Mouse (Mus musculus) limb, embryonic 15.5 days (tissue): ENCODE results near the gene Hdac9. TPM values are rescaled to one million over a fixed set of nuclear protein-coding genes. Genes with fewer than 3 reads are reported as not detected.
A peak's percentile ranks its signal among the peaks of the same experiment; 100 is the strongest.

Experiments
- ATAC-seq: fragments of 200-750 bp; cut with Nextera tagmentation; 2 replicates; pipeline ENCODE4 v1.8.0; 2017; ENCODE audit warnings: low read depth, moderate TSS enrichment; ENCODE audit not compliant: insufficient number of reproducible peaks, low FRiP score, low TSS enrichment
- H3K27ac ChIP-seq: fragments of 300-500 bp; sonication (generic); 2 replicates; pipeline ENCODE4 v1.5.1; 2015; ENCODE audit warnings: moderate library complexity, mild to moderate bottlenecking, inconsistent platforms
- H3K27me3 ChIP-seq: fragments of 300-500 bp; sonication (generic); 2 replicates; pipeline ENCODE4 v1.6.1; 2015; ENCODE audit warnings: inconsistent platforms
- H3K36me3 ChIP-seq: fragments of 300-500 bp; sonication (generic); 2 replicates; pipeline ENCODE4 v1.6.1; 2015; ENCODE audit warnings: inconsistent platforms
- H3K4me1 ChIP-seq: fragments of 300-500 bp; sonication (generic); 2 replicates; pipeline ENCODE4 v1.6.1; 2015; ENCODE audit warnings: inconsistent platforms
- H3K4me2 ChIP-seq: fragments of 300-500 bp; sonication (generic); 2 replicates; pipeline ENCODE4 v1.6.1; 2015; ENCODE audit warnings: mild to moderate bottlenecking, inconsistent platforms
- H3K4me3 ChIP-seq: fragments of 300-500 bp; sonication (generic); 2 replicates; pipeline ENCODE4 v1.5.1; 2015; ENCODE audit warnings: mild to moderate bottlenecking, inconsistent platforms
- H3K9ac ChIP-seq: fragments of 300-500 bp; sonication (generic); 2 replicates; pipeline ENCODE4 v1.6.1; 2015; ENCODE audit warnings: inconsistent platforms
- H3K9me3 ChIP-seq: fragments of 300-500 bp; sonication (generic); 2 replicates; pipeline ENCODE4 v1.6.1; 2016; ENCODE audit warnings: inconsistent platforms
- WGBS: fragments of 180-500 bp; shearing (Covaris S2); methylation state at CpG from one replicate; pipeline ENCODE4 v1.1.7; 2015; 5-methylcytosine and 5-hydroxymethylcytosine counted together
- polyA plus RNA-seq: library from polyadenylated mRNA; unstranded; fragments of >200 nt; fragmentation: Nextera tagmentation; extraction: Ambion mirVana; gene quantifications from 2 replicates; pipeline ENCODE4 v1.2.1, GENCODE M21; 2015

Gene Hdac9
- polyA plus RNA-seq = 9.0 and 9.5 TPM in 2 replicates

- Histone ChIP-seq H3K4me3 (no peak within 1 kb of the TSS), H3K9ac (no peak within 1 kb of the TSS), H3K36me3 (no peaks in the 10 kb centered on the region), H3K27me3 (no peaks in the 10 kb centered on the region), H3K4me1 (no peaks in the 10 kb centered on the region), H3K4me2 (no peak within 1 kb of the TSS), H3K27ac (no peak within 1 kb of the TSS), H3K9me3 (no peaks in the 10 kb centered on the region)
- 50% methylated on average over 1 of the region's 1 CpGs for WGBS
- no peak for ATAC-seq
Measured at GRCm38 (mm10) chr12:34916995-34917394, at the start of gene Hdac9. Hdac9 (minus strand) TSS chr12:34917095.

- no peak for ATAC-seq
- H3K36me3 ChIP-seq = no peaks in the 10 kb centered on the region
- no peaks in the 10 kb centered on the region for H3K9me3 ChIP-seq
- no peak overlapping the region for H3K27ac ChIP-seq
- no peak overlapping the region for H3K9ac ChIP-seq
- 77% methylated on average over 6 of the region's 6 CpGs for WGBS
- H3K4me1 ChIP-seq = no peaks in the 10 kb centered on the region
- H3K4me2 ChIP-seq = no peak overlapping the region
- no peaks in the 10 kb centered on the region for H3K27me3 ChIP-seq
- no peak overlapping the region for H3K4me3 ChIP-seq
Measured at GRCm38 (mm10) chr12:34949066-34949706, 32.3 kb upstream of the Hdac9 start.

- no peak overlapping the region for H3K4me2 ChIP-seq
- H3K4me3 ChIP-seq = no peak overlapping the region
- ATAC-seq = no peak
- no peaks in the 10 kb centered on the region for H3K27me3 ChIP-seq
- H3K27ac ChIP-seq = no peak overlapping the region
- WGBS = 93% methylated on average over 1 of the region's 1 CpGs
- no peaks in the 10 kb centered on the region for H3K36me3 ChIP-seq
- H3K9ac ChIP-seq = no peak overlapping the region
- H3K4me1 ChIP-seq = no peaks in the 10 kb centered on the region
- H3K9me3 ChIP-seq = 0 out of 2 replicates have a peak, but pooled peaks cover 5% of the 10 kb centered on the region
Measured at GRCm38 (mm10) chr12:34937918-34938317, 21.0 kb upstream of the Hdac9 start.

GRCm38 (mm10) chr12:34908008-34908407 is 8.9 kb downstream of the Hdac9 start:
- Histone ChIP-seq H3K27ac (no peak overlapping the region), H3K4me2 (no peak overlapping the region), H3K4me1 (peaks cover 12% of the 10 kb centered on the region), H3K36me3 (no peaks in the 10 kb centered on the region), H3K9me3 (no peaks in the 10 kb centered on the region), H3K9ac (no peak overlapping the region), H3K27me3 (peaks cover 12% of the 10 kb centered on the region; the same call in 1 of the 2 replicates), H3K4me3 (no peak overlapping the region)
- 37% methylated on average over 2 of the region's 2 CpGs for WGBS
- no peak for ATAC-seq

GRCm38 (mm10) chr12:34907506-34907850 is 9.4 kb downstream of the Hdac9 start:
- Histone ChIP-seq H3K4me1 (peaks cover 12% of the 10 kb centered on the region), H3K9me3 (no peaks in the 10 kb centered on the region), H3K9ac (peak overlapping the region; percentile 55; the same call in 1 of the 2 replicates), H3K4me2 (peak overlapping the region; percentile 95), H3K27ac (no peak overlapping the region), H3K4me3 (peak overlapping the region; percentile 71), H3K27me3 (peaks cover 12% of the 10 kb centered on the region; the same call in 1 of the 2 replicates), H3K36me3 (no peaks in the 10 kb centered on the region)
- ATAC-seq = no peak
- WGBS = 2% methylated on average over 10 of the region's 10 CpGs

GRCm38 (mm10) chr12:34906704-34907505 is 10.0 kb downstream of the Hdac9 start:
- Histone ChIP-seq H3K4me2 (peak overlapping the region; percentile 95), H3K27me3 (peaks cover 12% of the 10 kb centered on the region; the same call in 1 of the 2 replicates), H3K4me1 (peaks cover 12% of the 10 kb centered on the region), H3K36me3 (no peaks in the 10 kb centered on the region), H3K4me3 (peak overlapping the region; percentile 71), H3K27ac (no peak overlapping the region; the same call in 1 of the 2 replicates), H3K9me3 (no peaks in the 10 kb centered on the region), H3K9ac (peak overlapping the region; percentile 55)
- ATAC-seq = peak; percentile 85
- WGBS = under 1% methylated on average over 56 of the region's 107 CpGs

- Histone ChIP-seq H3K27me3 (peaks cover 12% of the 10 kb centered on the region; the same call in 1 of the 2 replicates), H3K9me3 (no peaks in the 10 kb centered on the region), H3K9ac (peak overlapping the region; percentile 55), H3K36me3 (no peaks in the 10 kb centered on the region), H3K4me1 (peaks cover 12% of the 10 kb centered on the region), H3K4me2 (peak overlapping the region; percentile 95), H3K4me3 (peak overlapping the region; percentile 71), H3K27ac (no peak overlapping the region)
- WGBS = 2% methylated on average over 10 of the region's 10 CpGs
- ATAC-seq = no peak
Measured at GRCm38 (mm10) chr12:34906376-34906703, 10.6 kb downstream of the Hdac9 start.

- no peaks in the 10 kb centered on the region for H3K36me3 ChIP-seq
- 80% methylated on average over 8 of the region's 8 CpGs for WGBS
Measured at GRCm38 (mm10) chr12:34900241-34900640, 16.7 kb downstream of the Hdac9 start.

GRCm38 (mm10) chr12:34894867-34895266 is 22.0 kb downstream of the Hdac9 start:
- H3K4me1 ChIP-seq = no peaks in the 10 kb centered on the region
- H3K36me3 ChIP-seq = no peaks in the 10 kb centered on the region
- WGBS = 73% methylated on average over 5 of the region's 5 CpGs
- H3K9me3 ChIP-seq = no peaks in the 10 kb centered on the region
- H3K27me3 ChIP-seq = no peaks in the 10 kb centered on the region
- H3K4me3 ChIP-seq = no peak overlapping the region
- H3K4me2 ChIP-seq = no peak overlapping the region
- H3K27ac ChIP-seq = no peak overlapping the region
- no peak for ATAC-seq
- H3K9ac ChIP-seq = no peak overlapping the region

More at GRCm38 (mm10) chr12:34900241-34900640, 16.7 kb downstream of the Hdac9 start:
- H3K4me3 ChIP-seq = no peak overlapping the region
- no peaks in the 10 kb centered on the region for H3K9me3 ChIP-seq
- no peaks in the 10 kb centered on the region for H3K27me3 ChIP-seq
- no peak overlapping the region for H3K27ac ChIP-seq
- no peak for ATAC-seq
- no peak overlapping the region for H3K4me2 ChIP-seq
- no peaks in the 10 kb centered on the region for H3K4me1 ChIP-seq
- H3K9ac ChIP-seq = no peak overlapping the region

GRCm38 (mm10) chr12:34888694-34889093 is 28.2 kb downstream of the Hdac9 start:
- no peak overlapping the region for H3K4me3 ChIP-seq
- H3K27ac ChIP-seq = no peak overlapping the region
- no peak overlapping the region for H3K9ac ChIP-seq
- no peak for ATAC-seq
- no peak overlapping the region for H3K4me2 ChIP-seq
- no peaks in the 10 kb centered on the region for H3K9me3 ChIP-seq
- H3K27me3 ChIP-seq = no peaks in the 10 kb centered on the region
- H3K4me1 ChIP-seq = no peaks in the 10 kb centered on the region
- WGBS = 70% methylated on average over 4 of the region's 4 CpGs
- H3K36me3 ChIP-seq = no peaks in the 10 kb centered on the region

GRCm38 (mm10) chr12:34874926-34875325 is 42.0 kb downstream of the Hdac9 start:
- Histone ChIP-seq H3K27me3 (no peaks in the 10 kb centered on the region), H3K27ac (no peak overlapping the region), H3K36me3 (no peaks in the 10 kb centered on the region), H3K4me2 (no peak overlapping the region), H3K4me1 (no peaks in the 10 kb centered on the region), H3K4me3 (no peak overlapping the region), H3K9me3 (no peaks in the 10 kb centered on the region), H3K9ac (no peak overlapping the region)
- no peak for ATAC-seq
- 49% methylated on average over 2 of the region's 2 CpGs for WGBS

- Histone ChIP-seq H3K9me3 (no peaks in the 10 kb centered on the region), H3K27me3 (no peaks in the 10 kb centered on the region), H3K4me2 (no peak overlapping the region), H3K4me3 (no peak overlapping the region), H3K9ac (no peak overlapping the region), H3K27ac (no peak overlapping the region), H3K4me1 (no peaks in the 10 kb centered on the region), H3K36me3 (no peaks in the 10 kb centered on the region)
- ATAC-seq = no peak
- 70% methylated on average over 7 of the region's 7 CpGs for WGBS
Measured at GRCm38 (mm10) chr12:34871028-34871427, 45.9 kb downstream of the Hdac9 start.
